Mouse (Mus musculus) liver (tissue): ENCODE measurements at regions not wholly inside any gene's neighbourhood (a gene's known extent, or its start where the extent isn't known, plus 50 kb on each side); places are given as distances from the start of the nearest gene placed in this dataset.

Experiments used
- DNase-seq: peaks from one replicate; pipeline ENCODE4 v3.0.0-alpha.2; 2020; ENCODE audit warnings: mixed read lengths

GRCm38 (mm10) chr4:9218380-9218779 is 979.5 kb upstream of the Car8 start:
- no peak for DNase-seq

GRCm38 (mm10) chr4:9208606-9209005 is 969.8 kb upstream of the Car8 start:
- DNase-seq: no peak

- DNase-seq: no peak
Measured at GRCm38 (mm10) chr4:9200012-9200411, 961.2 kb upstream of the Car8 start.

- DNase-seq: no peak
Measured at GRCm38 (mm10) chr4:9196435-9196834, 957.6 kb upstream of the Car8 start.

- no peak for DNase-seq
Measured at GRCm38 (mm10) chr4:9193121-9193520, 954.3 kb upstream of the Car8 start.

- no peak for DNase-seq
Measured at GRCm38 (mm10) chr4:9185156-9185875, 946.5 kb upstream of the Car8 start.

GRCm38 (mm10) chr4:9184451-9185121 is 945.7 kb upstream of the Car8 start:
- peak; percentile 23 for DNase-seq

GRCm38 (mm10) chr4:9174365-9174764 is 935.5 kb upstream of the Car8 start:
- DNase-seq: no peak

GRCm38 (mm10) chr4:9162374-9162773 is 923.5 kb upstream of the Car8 start:
- DNase-seq: no peak

- DNase-seq: no peak
Measured at GRCm38 (mm10) chr4:9161814-9162133, 922.9 kb upstream of the Car8 start.

GRCm38 (mm10) chr4:9161068-9161813 is 922.4 kb upstream of the Car8 start:
- DNase-seq: no peak

- no peak for DNase-seq
Measured at GRCm38 (mm10) chr4:9147732-9148131, 908.9 kb upstream of the Car8 start.

GRCm38 (mm10) chr4:9144226-9145215 is 905.7 kb upstream of the Car8 start:
- DNase-seq: peak; percentile 16

- no peak for DNase-seq
Measured at GRCm38 (mm10) chr4:9143087-9143486, 904.2 kb upstream of the Car8 start.

GRCm38 (mm10) chr4:9141946-9142683 is 903.3 kb upstream of the Car8 start:
- DNase-seq: no peak

GRCm38 (mm10) chr4:9140691-9141090 is 901.9 kb upstream of the Car8 start:
- no peak for DNase-seq

- DNase-seq: no peak
Measured at GRCm38 (mm10) chr4:9136657-9137056, 897.8 kb upstream of the Car8 start.

- peak; percentile 8 for DNase-seq
Measured at GRCm38 (mm10) chr4:9136188-9136569, 897.3 kb upstream of the Car8 start.

GRCm38 (mm10) chr4:9135481-9136187 is 896.8 kb upstream of the Car8 start:
- DNase-seq: peak; percentile 88

- no peak for DNase-seq
Measured at GRCm38 (mm10) chr4:9133695-9134094, 894.9 kb upstream of the Car8 start.

GRCm38 (mm10) chr4:9132982-9133625 is 894.3 kb upstream of the Car8 start:
- no peak for DNase-seq
